Mouse (Mus musculus) brain, adult 2 months (tissue): ENCODE results near the gene A830005F24Rik.
A peak's percentile ranks its signal among the peaks of the same experiment; 100 is the strongest.

Experiments
- DNase-seq: peaks from one replicate; pipeline ENCODE4 v3.0.0; 2011; ENCODE audit warnings: low read depth, low spot score

The A830005F24Rik gene

GRCm38 (mm10) chr13:48544867-48545266, 31.5 kb downstream of the A830005F24Rik start:
- no peak for DNase-seq

GRCm38 (mm10) chr13:48545476-48546281, 32.3 kb downstream of the A830005F24Rik start:
- DNase-seq, result peak; percentile 100

GRCm38 (mm10) chr13:48546330-48546917, 33.1 kb downstream of the A830005F24Rik start:
- DNase-seq, result peak; percentile 100

- DNase-seq, result no peak
Observed at GRCm38 (mm10) chr13:48547623-48548022, 34.3 kb downstream of the A830005F24Rik start.

GRCm38 (mm10) chr13:48548296-48548695, 34.9 kb downstream of the A830005F24Rik start:
- DNase-seq, result peak; percentile 49

- DNase-seq, result peak; percentile 96
Observed at GRCm38 (mm10) chr13:48552181-48553090, 39.1 kb downstream of the A830005F24Rik start.

- no peak for DNase-seq
Observed at GRCm38 (mm10) chr13:48553511-48553910, 40.1 kb downstream of the A830005F24Rik start.

GRCm38 (mm10) chr13:48554552-48554951, 41.2 kb downstream of the A830005F24Rik start:
- no peak for DNase-seq

- no peak for DNase-seq
Observed at GRCm38 (mm10) chr13:48555976-48556375, 42.6 kb downstream of the A830005F24Rik start.

GRCm38 (mm10) chr13:48561481-48561880, 48.1 kb downstream of the A830005F24Rik start:
- no peak for DNase-seq

GRCm38 (mm10) chr13:48562336-48562735, 49.0 kb downstream of the A830005F24Rik start:
- no peak for DNase-seq
